Mouse (Mus musculus) gastrocnemius, postnatal 10 days (tissue): ENCODE measurements around the gene Nps. TPM values are rescaled to one million over a fixed set of nuclear protein-coding genes. Genes with fewer than 3 reads are reported as not detected.

Experiments used
- total RNA-seq, 2 experiments: library from RNA; stranded (reverse); gene quantifications; 2 replicates each; pipeline ENCODE4 v1.2.3; 2021

The Nps gene
- total RNA-seq, 2 experiments from 2014 or later = not detected

Other genes starting within 250 kb of the Nps start
- not detected for gene Foxi2, start 151.6 kb downstream of the Nps start, total RNA-seq